Mouse (Mus musculus): ENCODE measurements around the gene Fam13a.

GRCm38 (mm10) chr6:58943958-58944357 lies 80.4 kb downstream of the Fam13a start:
- TF ChIP-seq CTCF (IDR thresholded peaks at IDR 0.05; ENCODE audit: low read depth) (no peak), EP300 (IDR thresholded peaks at IDR 0.05; ENCODE audit: low read depth) (no peak)

All from heart, postnatal 0 days (tissue).